Mouse (Mus musculus) forebrain, embryonic 11.5 days (tissue): Measurements from ENCODE around the gene Pgm3. TPM values are rescaled to one million over a fixed set of nuclear protein-coding genes. Genes with fewer than 3 reads are reported as not detected.

Experiments used
- ATAC-seq: fragments of 200-750 bp; cut with Nextera tagmentation; replicated peaks from 2 replicates; pipeline ENCODE4 v1.8.0; 2017; ENCODE audit warnings: moderate TSS enrichment; ENCODE audit not compliant: low FRiP score
- DNase-seq: peaks from one replicate; pipeline ENCODE4 v3.0.0-alpha.2; 2017; ENCODE audit warnings: low spot score
- H3K27ac ChIP-seq: fragments of 300-500 bp; sonication (generic); 2 replicates; pipeline ENCODE4 v1.5.1; 2014; ENCODE audit warnings: low read depth, low read length
- H3K27me3 ChIP-seq: fragments of 300-500 bp; sonication (generic); 2 replicates; pipeline ENCODE4 v1.6.1; 2014; ENCODE audit warnings: mild to moderate bottlenecking, low read length, mixed read lengths; ENCODE audit not compliant: control insufficient read depth, insufficient read depth
- H3K36me3 ChIP-seq: fragments of 300-500 bp; sonication (generic); 2 replicates; pipeline ENCODE4 v1.6.1; 2014; ENCODE audit warnings: mild to moderate bottlenecking, low read length, moderate library complexity, mixed read lengths; ENCODE audit not compliant: control insufficient read depth, insufficient read depth
- H3K4me1 ChIP-seq: fragments of 300-500 bp; sonication (generic); replicated peaks from 2 replicates; pipeline ENCODE4 v1.6.1; 2014; ENCODE audit warnings: low read length, mixed read lengths; ENCODE audit not compliant: control insufficient read depth, insufficient read depth
- H3K4me2 ChIP-seq: fragments of 300-500 bp; sonication (generic); 2 replicates; pipeline ENCODE4 v1.6.1; 2014; ENCODE audit warnings: low read depth, mild to moderate bottlenecking, low read length, moderate library complexity, mixed read lengths; ENCODE audit not compliant: severe bottlenecking
- H3K4me3 ChIP-seq: fragments of 300-500 bp; sonication (generic); 2 replicates; pipeline ENCODE4 v1.5.1; 2014; ENCODE audit warnings: low read depth, low read length
- H3K9ac ChIP-seq: fragments of 300-500 bp; sonication (generic); 2 replicates; pipeline ENCODE4 v1.6.1; 2014; ENCODE audit warnings: low read length
- H3K9me3 ChIP-seq: fragments of 300-500 bp; sonication (generic); 2 replicates; pipeline ENCODE4 v1.6.1; 2016; ENCODE audit warnings: low read length, mixed read lengths; ENCODE audit not compliant: control insufficient read depth
- WGBS: fragments of 180-500 bp; shearing (Covaris S2); extraction: QIAGEN DNeasy Blood & Tissue Kit; methylation state at CpG from one replicate; pipeline ENCODE4 v1.1.7; 2014; 5-methylcytosine and 5-hydroxymethylcytosine counted together
- polyA plus RNA-seq: library from polyadenylated mRNA; unstranded; fragments of >200 nt; fragmentation: Nextera tagmentation; extraction: Ambion mirVana; gene quantifications from 2 replicates; pipeline ENCODE4 v1.2.1, GENCODE M21; 2014

Pgm3 gene
- polyA plus RNA-seq, 1 experiment from 2014 or later = 35.6 TPM

- 80% methylated on average over 5 of the region's 5 CpGs for WGBS
- no peaks in the 10 kb centered on the region for H3K36me3 ChIP-seq
- H3K9me3 ChIP-seq = no peaks in the 10 kb centered on the region
- no peak overlapping the region for H3K4me3 ChIP-seq
- no peak overlapping the region for H3K4me2 ChIP-seq
- H3K4me1 ChIP-seq = no peaks in the 10 kb centered on the region
- H3K9ac ChIP-seq = no peak overlapping the region
- no peaks in the 10 kb centered on the region for H3K27me3 ChIP-seq
- no peak for DNase-seq
- H3K27ac ChIP-seq = no peak overlapping the region
- no peak for ATAC-seq
Measured at GRCm38 (mm10) chr9:86513733-86514132, 57.9 kb downstream of the Pgm3 start.

DNA sequence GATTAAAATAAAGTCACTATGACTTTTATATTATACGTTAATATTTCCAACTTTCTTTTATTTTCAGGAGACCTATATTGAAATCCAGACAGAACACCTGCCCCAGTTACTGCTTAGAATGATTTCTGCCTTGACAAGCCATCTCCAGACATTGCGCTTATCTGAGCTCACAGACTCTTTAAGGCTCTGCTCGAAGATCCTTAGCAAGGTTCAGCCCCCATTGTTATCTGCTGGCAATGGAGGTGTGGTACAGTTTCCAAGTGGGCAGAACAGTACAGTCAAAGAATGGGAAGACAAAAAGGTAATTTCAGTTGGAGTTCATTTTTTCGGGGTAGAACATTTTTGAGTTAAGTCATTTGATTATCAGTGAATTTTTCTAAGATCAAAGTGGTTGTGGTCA is 64.2 kb downstream of the Pgm3 start:
- H3K27ac ChIP-seq = no peak overlapping the region
- H3K4me1 ChIP-seq = no peaks in the 10 kb centered on the region
- 91% methylated on average over 4 of the region's 4 CpGs for WGBS
- no peaks in the 10 kb centered on the region for H3K27me3 ChIP-seq
- H3K9ac ChIP-seq = no peak overlapping the region
- H3K4me3 ChIP-seq = no peak overlapping the region
- DNase-seq (no peak), ATAC-seq (no peak)
- H3K36me3 ChIP-seq = no peaks in the 10 kb centered on the region
- no peaks in the 10 kb centered on the region for H3K9me3 ChIP-seq
- H3K4me2 ChIP-seq = no peak overlapping the region

Other genes with a start within 250 kb of the Pgm3 start
- 6.5 and 7.1 TPM in 2 replicates for gene Ube2cbp, start 106.9 kb downstream of the Pgm3 start, polyA plus RNA-seq
- 14.3 and 16.8 TPM in 2 replicates for gene Dop1a, start 104.7 kb downstream of the Pgm3 start, polyA plus RNA-seq
- 3.3 and 3.8 TPM in 2 replicates for gene Rwdd2a, start 149 bp upstream of the Pgm3 start, polyA plus RNA-seq
- 10.7 and 11.2 TPM in 2 replicates for gene Me1, start 124.1 kb upstream of the Pgm3 start, polyA plus RNA-seq
- gene Prss35, start 171.8 kb upstream of the Pgm3 start, polyA plus RNA-seq = 2.0 and 2.3 TPM in 2 replicates